Mouse (Mus musculus): ENCODE results near the gene Kcnma1.

The Kcnma1 gene

GRCm38 (mm10) chr14:24014391-24014790, at the start of gene Kcnma1:
TSS of gene Kcnma1 (minus strand) at chr14:24014491.
- DNase-seq: no peak

GRCm38 (mm10) chr14:24059747-24060146, 45.5 kb upstream of the Kcnma1 start:
- DNase-seq: peak in 1 of 2 experiments; percentile 25

- DNase-seq: no peak
Observed at GRCm38 (mm10) chr14:24059287-24059686, 45.0 kb upstream of the Kcnma1 start.

GRCm38 (mm10) chr14:24051821-24052220, 37.5 kb upstream of the Kcnma1 start:
- DNase-seq: no peak

- DNase-seq: no peak
Observed at GRCm38 (mm10) chr14:24036609-24037008, 22.3 kb upstream of the Kcnma1 start.

GRCm38 (mm10) chr14:24036208-24036535, 21.9 kb upstream of the Kcnma1 start:
- no peak for DNase-seq

GRCm38 (mm10) chr14:24035486-24036207, 21.4 kb upstream of the Kcnma1 start:
- DNase-seq: no peak

- DNase-seq: no peak
Observed at GRCm38 (mm10) chr14:24032876-24033389, 18.6 kb upstream of the Kcnma1 start.

GRCm38 (mm10) chr14:24032201-24032600, 17.9 kb upstream of the Kcnma1 start:
- DNase-seq: no peak

GRCm38 (mm10) chr14:24020718-24021117, 6.4 kb upstream of the Kcnma1 start:
- no peak for DNase-seq

- DNase-seq: no peak
Observed at GRCm38 (mm10) chr14:24009978-24010377, 4.3 kb downstream of the Kcnma1 start.

- DNase-seq: peak; percentile 74 to 83
Observed at GRCm38 (mm10) chr14:24008252-24008651, 6.0 kb downstream of the Kcnma1 start.

GRCm38 (mm10) chr14:24006276-24006675, 8.0 kb downstream of the Kcnma1 start:
- DNase-seq: peak; percentile 62 to 65

GRCm38 (mm10) chr14:24004471-24005271, 9.6 kb downstream of the Kcnma1 start:
- DNase-seq: peak; percentile 6 to 48

GRCm38 (mm10) chr14:24003450-24004381, 10.6 kb downstream of the Kcnma1 start:
- peak; percentile 16 to 49 for DNase-seq

- DNase-seq: no peak
Observed at GRCm38 (mm10) chr14:24002647-24003046, 11.6 kb downstream of the Kcnma1 start.

- DNase-seq: no peak
Observed at GRCm38 (mm10) chr14:23997912-23998311, 16.4 kb downstream of the Kcnma1 start.

- no peak for DNase-seq
Observed at GRCm38 (mm10) chr14:23995831-23996230, 18.5 kb downstream of the Kcnma1 start.

GRCm38 (mm10) chr14:23990871-23991270, 23.4 kb downstream of the Kcnma1 start:
- DNase-seq: no peak

GRCm38 (mm10) chr14:23989696-23990095, 24.6 kb downstream of the Kcnma1 start:
- DNase-seq: peak; percentile 25 to 68

- DNase-seq: no peak
Observed at GRCm38 (mm10) chr14:23982205-23982604, 32.1 kb downstream of the Kcnma1 start.

GRCm38 (mm10) chr14:23974685-23975084, 39.6 kb downstream of the Kcnma1 start:
- no peak for DNase-seq

- DNase-seq: no peak
Observed at GRCm38 (mm10) chr14:23966471-23966870, 47.8 kb downstream of the Kcnma1 start.

Measured in kidney, postnatal 25 days (tissue).